Mouse (Mus musculus): Measurements from ENCODE around the gene Ttc28. TPM values are rescaled to one million over a fixed set of nuclear protein-coding genes. Genes with fewer than 3 reads are reported as not detected.
A peak's percentile ranks its signal among the peaks of the same experiment; 100 is the strongest.

The Ttc28 gene
- polyA plus RNA-seq, 1 experiment from 2014 or later = 24.7 TPM

DNA sequence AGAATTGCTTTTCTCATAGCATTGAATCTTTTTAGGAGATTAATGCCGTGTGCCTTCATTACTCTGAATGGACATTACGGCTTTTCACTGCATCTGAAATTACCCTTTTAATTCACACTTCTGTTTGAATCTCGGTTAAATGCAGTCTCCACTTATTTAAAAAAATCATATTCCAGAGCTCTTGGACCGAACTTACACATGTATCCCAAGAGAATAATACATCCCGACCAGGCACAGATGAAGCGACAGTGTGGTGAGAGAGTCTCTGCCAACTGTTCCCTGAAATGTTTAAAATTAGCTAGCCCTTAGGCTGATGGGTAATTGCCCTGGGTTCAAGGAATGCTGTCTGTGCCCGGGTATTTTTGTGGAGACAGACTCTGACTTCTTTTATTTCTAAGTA lies 118.1 kb downstream of the Ttc28 start:
- ATAC-seq (ENCODE audit: low FRiP score, low read depth) = no peak
- Histone ChIP-seq H3K9ac (replicated peaks) (no peak overlapping the region), H3K36me3 (no peaks in the 10 kb centered on the region), H3K4me2 (replicated peaks) (no peak overlapping the region), H3K27ac (replicated peaks) (no peak overlapping the region), H3K27me3 (no peaks in the 10 kb centered on the region), H3K4me1 (peaks cover 17% of the 10 kb centered on the region), H3K9me3 (no peaks in the 10 kb centered on the region), H3K4me3 (no peak overlapping the region)
- WGBS = 73% methylated on average over 7 of the region's 7 CpGs

DNA sequence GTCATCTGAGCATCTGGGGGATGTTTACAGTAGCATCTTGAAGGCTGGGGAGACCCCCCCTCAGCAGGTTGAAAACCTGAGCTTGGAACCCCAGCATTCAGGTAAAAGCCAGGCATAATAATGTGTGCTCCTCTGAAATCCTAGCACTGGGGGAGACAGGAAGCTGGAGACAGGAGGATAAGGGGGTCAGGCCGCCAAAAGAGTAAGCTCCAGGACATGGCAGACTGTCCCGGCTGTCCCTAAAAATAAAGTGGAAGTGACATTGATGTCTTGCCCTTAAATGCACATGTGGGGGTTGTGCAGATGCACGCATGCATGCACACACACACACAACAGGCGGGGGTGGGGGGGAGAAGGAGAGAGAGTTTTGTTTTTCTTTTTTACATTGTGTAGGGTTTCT lies 118.7 kb downstream of the Ttc28 start:
- WGBS = 77% methylated on average over 4 of the region's 4 CpGs
- Histone ChIP-seq H3K9ac (replicated peaks) (no peak overlapping the region), H3K36me3 (no peaks in the 10 kb centered on the region), H3K4me1 (peaks cover 17% of the 10 kb centered on the region), H3K4me2 (replicated peaks) (no peak overlapping the region), H3K27me3 (no peaks in the 10 kb centered on the region), H3K27ac (replicated peaks) (no peak overlapping the region), H3K9me3 (no peaks in the 10 kb centered on the region), H3K4me3 (no peak overlapping the region)
- ATAC-seq (ENCODE audit: low FRiP score, low read depth) = no peak

DNA sequence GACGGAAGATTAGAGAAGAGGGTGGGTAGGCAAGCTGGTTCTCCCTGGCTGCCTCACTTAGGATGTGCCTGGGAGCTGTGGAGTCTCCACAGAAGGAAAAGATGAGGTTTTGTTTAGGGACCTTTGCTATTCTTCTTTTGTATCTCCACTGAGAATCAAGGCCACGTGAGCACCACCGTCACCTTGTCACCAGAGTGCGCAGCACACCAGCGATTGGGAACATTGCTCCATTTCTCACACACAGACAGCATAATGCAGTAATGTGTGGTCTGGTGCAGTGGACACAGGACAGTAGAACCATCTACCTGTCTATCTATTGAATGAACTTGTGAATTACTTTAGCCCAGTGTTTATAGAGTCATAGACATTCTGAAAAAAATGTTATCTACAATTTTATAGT lies 121.3 kb downstream of the Ttc28 start:
- ATAC-seq (ENCODE audit: low FRiP score, low read depth) = no peak
- Histone ChIP-seq H3K9ac (replicated peaks) (no peak overlapping the region), H3K4me3 (no peak overlapping the region), H3K9me3 (no peaks in the 10 kb centered on the region), H3K27ac (replicated peaks) (no peak overlapping the region), H3K4me1 (peaks cover 18% of the 10 kb centered on the region), H3K36me3 (no peaks in the 10 kb centered on the region), H3K27me3 (no peaks in the 10 kb centered on the region), H3K4me2 (replicated peaks) (no peak overlapping the region)
- 68% methylated on average over 5 of the region's 5 CpGs for WGBS

DNA sequence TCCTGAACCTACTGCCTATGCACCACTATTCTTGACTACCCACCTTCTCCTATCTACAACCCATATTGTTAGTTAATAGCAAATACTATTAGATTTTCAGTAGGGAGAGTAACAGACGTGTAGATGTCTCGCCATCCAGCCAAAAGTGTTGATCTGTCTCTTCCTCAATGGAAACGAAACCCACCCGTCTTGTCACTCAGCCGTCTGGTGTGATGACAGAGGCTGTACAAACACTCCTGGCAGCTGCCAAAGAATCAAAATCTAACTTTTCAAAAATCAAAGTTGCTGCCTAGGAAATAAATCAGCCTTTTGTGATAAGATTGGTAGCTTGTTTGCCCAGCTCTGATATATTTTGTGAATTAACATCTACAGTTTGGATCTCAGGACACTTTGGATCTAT lies 123.6 kb downstream of the Ttc28 start:
- peaks cover 17% of the 10 kb centered on the region for H3K4me1 ChIP-seq
- H3K27ac ChIP-seq (replicated peaks) = no peak overlapping the region
- no peak overlapping the region for H3K9ac ChIP-seq (replicated peaks)
- WGBS = 93% methylated on average over 5 of the region's 5 CpGs
- no peaks in the 10 kb centered on the region for H3K27me3 ChIP-seq
- H3K9me3 ChIP-seq = no peaks in the 10 kb centered on the region
- ATAC-seq (ENCODE audit: low FRiP score, low read depth) = no peak
- H3K36me3 ChIP-seq = no peaks in the 10 kb centered on the region
- no peak overlapping the region for H3K4me3 ChIP-seq
- H3K4me2 ChIP-seq (replicated peaks) = no peak overlapping the region

DNA sequence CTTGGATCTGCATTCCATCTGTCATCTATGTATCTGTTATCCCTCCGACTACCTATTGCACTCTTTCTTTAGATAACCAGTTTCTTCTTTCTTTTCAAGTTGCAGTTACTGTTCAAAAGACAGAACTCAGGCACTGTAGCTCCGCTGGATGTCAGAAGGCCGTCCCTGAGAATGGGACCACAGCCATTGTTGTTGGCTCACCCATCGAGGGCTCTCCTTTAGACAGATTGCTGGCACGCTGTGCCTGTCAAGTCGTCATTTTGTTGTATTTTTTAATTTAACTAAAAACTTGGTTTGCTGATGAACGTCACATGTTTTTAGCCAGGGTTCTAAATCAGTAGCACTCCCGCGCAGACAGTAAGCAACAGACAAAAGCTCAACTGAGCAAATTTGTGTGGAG lies 124.1 kb downstream of the Ttc28 start:
- Histone ChIP-seq H3K9me3 (no peaks in the 10 kb centered on the region), H3K4me1 (peaks cover 13% of the 10 kb centered on the region), H3K4me3 (no peak overlapping the region), H3K36me3 (no peaks in the 10 kb centered on the region), H3K9ac (replicated peaks) (no peak overlapping the region), H3K4me2 (replicated peaks) (no peak overlapping the region), H3K27ac (replicated peaks) (no peak overlapping the region), H3K27me3 (no peaks in the 10 kb centered on the region)
- 93% methylated on average over 9 of the region's 9 CpGs for WGBS
- ATAC-seq (ENCODE audit: low FRiP score, low read depth) = no peak

DNA sequence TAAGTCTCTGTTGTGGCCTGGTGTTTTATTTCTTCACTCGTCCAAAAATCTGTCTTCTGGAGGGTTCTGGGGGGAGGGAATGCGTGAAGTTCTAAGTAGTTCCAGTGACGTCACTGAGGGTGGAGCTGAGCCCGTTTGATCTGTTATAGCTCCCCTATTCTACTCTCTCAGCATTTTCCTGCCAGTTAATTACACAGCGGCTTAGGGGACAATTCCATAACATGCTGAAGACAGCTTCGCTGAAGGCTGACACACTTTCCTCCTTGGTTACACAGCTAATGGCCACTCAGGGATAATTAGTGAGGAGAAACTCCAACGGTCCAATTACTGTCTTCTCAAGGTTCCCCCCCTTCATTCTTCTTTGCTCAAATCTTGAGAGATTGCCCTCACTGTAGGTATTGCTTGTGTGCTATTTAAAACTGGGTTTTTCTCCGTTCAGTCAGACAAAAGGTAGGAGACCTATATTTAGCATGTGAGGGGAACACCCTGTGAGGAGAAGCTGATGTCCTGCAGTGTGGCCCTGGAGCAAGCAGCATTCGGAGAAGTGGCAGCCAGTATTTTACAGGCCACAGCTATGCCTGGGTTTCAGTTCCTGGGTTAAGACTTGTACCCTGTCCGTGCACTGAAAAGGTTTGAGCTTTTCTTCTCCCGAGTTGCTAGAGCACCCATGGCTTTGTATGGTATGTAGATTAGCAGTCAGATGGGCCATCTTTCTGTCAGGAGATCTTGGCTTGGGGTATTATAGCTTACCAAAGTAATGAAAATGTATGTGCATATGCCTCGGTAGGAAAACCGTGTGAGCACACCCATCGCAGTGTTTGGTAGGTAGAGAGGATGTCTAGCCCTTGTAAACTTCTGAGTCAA lies 126.9 kb downstream of the Ttc28 start:
- H3K9me3 ChIP-seq = peaks cover 7% of the 10 kb centered on the region; the same call in 1 of the 2 replicates
- no peaks in the 10 kb centered on the region for H3K27me3 ChIP-seq
- no peak overlapping the region for H3K9ac ChIP-seq (replicated peaks)
- H3K4me1 ChIP-seq = peaks cover 20% of the 10 kb centered on the region
- no peak overlapping the region for H3K4me3 ChIP-seq
- H3K27ac ChIP-seq (replicated peaks) = no peak overlapping the region
- H3K4me2 ChIP-seq (replicated peaks) = no peak overlapping the region
- H3K36me3 ChIP-seq = peaks cover 4% of the 10 kb centered on the region; the same call in 1 of the 2 replicates
- WGBS = 60% methylated on average over 14 of the region's 14 CpGs
- no peak for ATAC-seq (ENCODE audit: low FRiP score, low read depth)

DNA sequence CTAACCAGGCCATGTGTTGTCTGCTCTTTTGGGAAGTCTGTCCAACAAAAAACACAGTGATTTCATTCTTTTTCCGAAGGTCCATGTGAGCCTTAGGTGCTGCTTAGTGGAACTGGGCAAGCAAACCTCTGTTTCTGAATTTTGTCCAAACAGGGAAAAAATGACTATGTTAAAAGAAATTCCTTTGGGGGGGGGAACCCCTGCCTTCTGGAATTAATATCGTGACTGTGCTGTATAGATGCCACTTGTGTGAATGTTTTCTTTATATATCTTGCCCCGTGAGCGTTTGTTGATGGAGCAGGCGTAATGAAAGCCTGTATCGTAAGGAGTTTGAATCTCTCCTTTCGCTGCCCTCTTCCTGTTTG lies 127.5 kb downstream of the Ttc28 start:
- Histone ChIP-seq H3K4me2 (replicated peaks) (no peak overlapping the region), H3K4me1 (peaks cover 22% of the 10 kb centered on the region), H3K4me3 (no peak overlapping the region), H3K27me3 (no peaks in the 10 kb centered on the region), H3K27ac (replicated peaks) (no peak overlapping the region), H3K9ac (replicated peaks) (no peak overlapping the region), H3K9me3 (peaks cover 7% of the 10 kb centered on the region; the same call in 1 of the 2 replicates), H3K36me3 (peaks cover 4% of the 10 kb centered on the region; the same call in 1 of the 2 replicates)
- 83% methylated on average over 7 of the region's 7 CpGs for WGBS
- ATAC-seq (ENCODE audit: low FRiP score, low read depth) = no peak

DNA sequence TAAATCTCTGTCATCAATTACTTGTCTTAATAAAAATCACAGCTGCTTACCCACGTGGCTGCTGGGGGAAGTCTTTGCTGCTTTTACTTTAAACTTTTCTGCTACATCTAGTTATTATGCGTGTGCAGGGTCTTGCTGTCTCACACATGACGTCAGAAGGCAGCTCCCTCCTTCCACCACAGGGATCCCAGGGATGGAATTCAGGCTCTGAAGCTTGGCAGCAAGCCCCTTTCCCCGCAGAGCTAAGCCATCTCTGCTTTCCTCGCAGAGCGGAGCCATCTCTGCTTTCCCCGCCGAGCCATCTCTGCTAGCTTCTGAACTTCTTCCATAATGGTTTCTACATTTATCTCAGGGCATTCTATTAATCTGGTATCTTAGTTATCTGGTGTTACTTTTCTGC lies 128.3 kb downstream of the Ttc28 start:
- Histone ChIP-seq H3K4me3 (no peak overlapping the region), H3K4me2 (replicated peaks) (no peak overlapping the region), H3K9ac (replicated peaks) (no peak overlapping the region), H3K27me3 (no peaks in the 10 kb centered on the region), H3K36me3 (peaks cover 4% of the 10 kb centered on the region; the same call in 1 of the 2 replicates), H3K9me3 (peaks cover 7% of the 10 kb centered on the region; the same call in 1 of the 2 replicates), H3K4me1 (peaks cover 29% of the 10 kb centered on the region), H3K27ac (replicated peaks) (no peak overlapping the region)
- ATAC-seq (ENCODE audit: low FRiP score, low read depth) = no peak
- 62% methylated on average over 8 of the region's 8 CpGs for WGBS

DNA sequence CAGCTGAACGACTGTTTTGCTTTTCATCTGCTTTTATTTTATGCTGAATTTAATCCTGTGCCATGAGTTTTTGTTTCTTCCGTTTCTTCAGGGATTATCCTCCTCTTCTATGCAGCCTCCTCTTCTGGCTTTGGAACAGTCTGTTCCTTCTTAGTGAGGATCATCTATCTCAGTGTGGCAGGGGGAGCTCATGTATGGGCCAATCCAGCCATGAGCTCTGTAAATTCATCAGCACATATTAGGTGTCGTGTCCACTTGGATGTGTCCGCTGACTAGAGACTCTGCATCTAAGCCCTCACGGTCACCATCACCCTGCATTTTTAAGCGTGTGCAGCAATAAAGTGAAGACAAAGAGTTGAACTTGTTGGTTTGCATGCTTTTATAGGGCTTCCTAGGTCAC lies 128.8 kb downstream of the Ttc28 start:
- H3K4me3 ChIP-seq = no peak overlapping the region
- H3K9ac ChIP-seq (replicated peaks) = no peak overlapping the region
- H3K36me3 ChIP-seq = peaks cover 4% of the 10 kb centered on the region; the same call in 1 of the 2 replicates
- H3K4me2 ChIP-seq (replicated peaks) = no peak overlapping the region
- no peak for ATAC-seq (ENCODE audit: low FRiP score, low read depth)
- 0 out of 2 replicates have a peak overlapping the region, but pooled peaks have one; percentile 10 for H3K27ac ChIP-seq (replicated peaks)
- H3K27me3 ChIP-seq = no peaks in the 10 kb centered on the region
- peaks cover 7% of the 10 kb centered on the region; the same call in 1 of the 2 replicates for H3K9me3 ChIP-seq
- WGBS = 78% methylated on average over 6 of the region's 6 CpGs
- H3K4me1 ChIP-seq = peaks cover 29% of the 10 kb centered on the region

DNA sequence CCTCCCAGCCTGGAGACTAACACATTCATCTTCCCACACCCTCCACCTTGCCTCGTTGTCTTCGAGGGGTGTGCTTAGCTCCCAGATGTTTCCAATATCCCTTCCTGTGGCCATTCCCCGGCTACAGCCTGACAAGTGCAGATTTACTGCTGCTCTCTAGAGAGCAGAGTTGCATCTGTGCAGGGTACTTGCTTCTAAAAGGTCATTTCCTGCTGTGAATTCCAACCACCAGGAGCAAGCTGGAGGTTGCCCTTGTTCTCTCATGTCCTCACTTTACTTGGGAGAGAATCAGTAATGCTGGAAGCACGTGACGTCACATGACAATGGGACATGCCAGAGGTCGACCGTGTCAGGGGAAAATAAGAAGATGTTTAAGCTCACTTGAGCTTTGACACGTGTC lies 131.7 kb downstream of the Ttc28 start:
- WGBS = 56% methylated on average over 8 of the region's 8 CpGs
- Histone ChIP-seq H3K9ac (replicated peaks) (no peak overlapping the region), H3K4me1 (peaks cover 33% of the 10 kb centered on the region), H3K9me3 (peaks cover 7% of the 10 kb centered on the region; the same call in 1 of the 2 replicates), H3K36me3 (peaks cover 4% of the 10 kb centered on the region; the same call in 1 of the 2 replicates), H3K4me3 (no peak overlapping the region), H3K27me3 (no peaks in the 10 kb centered on the region), H3K27ac (replicated peaks) (no peak overlapping the region), H3K4me2 (replicated peaks) (no peak overlapping the region)
- no peak for ATAC-seq (ENCODE audit: low FRiP score, low read depth)

DNA sequence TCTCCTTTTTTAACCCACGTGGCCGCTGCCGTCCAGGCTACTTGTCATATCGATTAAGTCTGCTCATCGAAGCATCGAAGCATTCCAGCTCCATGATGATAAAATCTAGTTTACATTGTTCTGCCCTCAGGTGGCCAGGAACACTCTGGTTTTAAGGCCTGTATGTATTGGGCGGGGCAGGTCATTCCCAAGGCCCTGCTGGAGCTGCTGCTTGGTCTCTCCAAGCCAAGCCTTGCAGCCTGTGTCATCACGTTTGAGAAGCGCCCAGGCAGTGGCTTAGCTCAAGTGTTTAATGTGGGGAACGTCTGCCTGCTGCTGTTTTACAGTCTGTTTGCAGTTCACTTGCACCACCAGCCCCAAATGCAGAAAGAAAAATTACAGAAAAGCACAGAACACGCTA lies 132.5 kb downstream of the Ttc28 start:
- ATAC-seq (ENCODE audit: low FRiP score, low read depth) = no peak
- no peaks in the 10 kb centered on the region for H3K27me3 ChIP-seq
- H3K9me3 ChIP-seq = peaks cover 7% of the 10 kb centered on the region; the same call in 1 of the 2 replicates
- no peak overlapping the region for H3K27ac ChIP-seq (replicated peaks)
- H3K36me3 ChIP-seq = peaks cover 7% of the 10 kb centered on the region; the same call in 1 of the 2 replicates
- 76% methylated on average over 11 of the region's 11 CpGs for WGBS
- no peak overlapping the region for H3K4me2 ChIP-seq (replicated peaks)
- H3K4me1 ChIP-seq = peaks cover 27% of the 10 kb centered on the region
- no peak overlapping the region for H3K4me3 ChIP-seq
- no peak overlapping the region for H3K9ac ChIP-seq (replicated peaks)

DNA sequence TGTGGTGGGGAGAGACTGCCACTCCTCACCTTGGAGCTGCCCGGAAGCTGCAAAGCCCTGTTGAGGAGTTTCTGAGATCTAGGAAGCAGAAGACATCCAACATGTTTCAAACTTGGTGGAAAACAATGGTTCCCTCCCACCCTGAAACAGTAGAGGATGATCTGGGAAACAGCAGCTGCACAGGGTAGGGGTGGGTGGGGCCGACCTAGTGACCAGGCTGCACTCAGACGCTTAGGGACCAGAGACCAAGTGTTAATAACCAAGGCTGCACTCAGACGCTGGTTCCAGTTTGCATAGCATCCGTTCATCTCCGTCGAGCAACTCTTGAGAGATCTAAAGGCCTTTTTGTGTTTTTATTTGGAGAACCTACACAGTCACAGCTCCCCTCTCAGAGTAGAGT lies 133.0 kb downstream of the Ttc28 start:
- Histone ChIP-seq H3K27ac (replicated peaks) (no peak overlapping the region), H3K4me1 (peaks cover 31% of the 10 kb centered on the region), H3K4me2 (replicated peaks) (no peak overlapping the region), H3K4me3 (no peak overlapping the region), H3K9ac (replicated peaks) (no peak overlapping the region), H3K36me3 (peaks cover 7% of the 10 kb centered on the region; the same call in 1 of the 2 replicates), H3K27me3 (no peaks in the 10 kb centered on the region), H3K9me3 (peaks cover 7% of the 10 kb centered on the region; the same call in 1 of the 2 replicates)
- 55% methylated on average over 7 of the region's 7 CpGs for WGBS
- no peak for ATAC-seq (ENCODE audit: low FRiP score, low read depth)
